Mouse (Mus musculus): ENCODE data around the gene Pphln1.

The Pphln1 gene

GRCm38 (mm10) chr15:93433811-93434210 lies 35.7 kb downstream of the Pphln1 start:
- no peak for DNase-seq (ENCODE audit: low spot score in 2 of 2)

GRCm38 (mm10) chr15:93435998-93436397 lies 37.8 kb downstream of the Pphln1 start:
- DNase-seq (ENCODE audit: low spot score in 2 of 2) = no peak

GRCm38 (mm10) chr15:93438663-93439062 lies 40.5 kb downstream of the Pphln1 start:
- DNase-seq (ENCODE audit: low spot score in 2 of 2) = peak; percentile 5 to 36

- no peak for DNase-seq (ENCODE audit: low spot score in 2 of 2)
Measured at GRCm38 (mm10) chr15:93442271-93442670, 44.1 kb downstream of the Pphln1 start.

- DNase-seq (ENCODE audit: low spot score in 2 of 2) = no peak
Measured at GRCm38 (mm10) chr15:93443676-93444075, 45.5 kb downstream of the Pphln1 start.

GRCm38 (mm10) chr15:93448862-93449261 lies 50.7 kb downstream of the Pphln1 start:
- no peak for DNase-seq (ENCODE audit: low spot score in 2 of 2)

GRCm38 (mm10) chr15:93453296-93453695 lies 55.1 kb downstream of the Pphln1 start:
- no peak for DNase-seq (ENCODE audit: low spot score in 2 of 2)

GRCm38 (mm10) chr15:93456005-93456404 lies 57.9 kb downstream of the Pphln1 start:
- DNase-seq (ENCODE audit: low spot score in 2 of 2) = no peak

GRCm38 (mm10) chr15:93459422-93459821 lies 61.3 kb downstream of the Pphln1 start:
- DNase-seq (ENCODE audit: low spot score in 2 of 2) = no peak

- no peak for DNase-seq (ENCODE audit: low spot score in 2 of 2)
Measured at GRCm38 (mm10) chr15:93461066-93461465, 62.9 kb downstream of the Pphln1 start.

GRCm38 (mm10) chr15:93471651-93472050 lies 73.5 kb downstream of the Pphln1 start:
- DNase-seq (ENCODE audit: low spot score in 2 of 2) = no peak

- no peak for DNase-seq (ENCODE audit: low spot score in 2 of 2)
Measured at GRCm38 (mm10) chr15:93472089-93472488, 73.9 kb downstream of the Pphln1 start.

GRCm38 (mm10) chr15:93474277-93474676 lies 76.1 kb downstream of the Pphln1 start:
- DNase-seq (ENCODE audit: low spot score in 2 of 2) = no peak

GRCm38 (mm10) chr15:93475688-93476087 lies 77.5 kb downstream of the Pphln1 start:
- DNase-seq (ENCODE audit: low spot score in 2 of 2) = no peak

- DNase-seq (ENCODE audit: low spot score in 2 of 2) = no peak
Measured at GRCm38 (mm10) chr15:93477729-93478128, 79.6 kb downstream of the Pphln1 start.

GRCm38 (mm10) chr15:93478676-93479075 lies 80.5 kb downstream of the Pphln1 start:
- DNase-seq (ENCODE audit: low spot score in 2 of 2) = no peak

- no peak for DNase-seq (ENCODE audit: low spot score in 2 of 2)
Measured at GRCm38 (mm10) chr15:93479445-93479844, 81.3 kb downstream of the Pphln1 start.

- no peak for DNase-seq (ENCODE audit: low spot score in 2 of 2)
Measured at GRCm38 (mm10) chr15:93481112-93481511, 83.0 kb downstream of the Pphln1 start.

GRCm38 (mm10) chr15:93484261-93484710 lies 86.1 kb downstream of the Pphln1 start:
- DNase-seq (ENCODE audit: low spot score in 2 of 2) = no peak

- DNase-seq (ENCODE audit: low spot score in 2 of 2) = no peak
Measured at GRCm38 (mm10) chr15:93485252-93485651, 87.1 kb downstream of the Pphln1 start.

- no peak for DNase-seq (ENCODE audit: low spot score in 2 of 2)
Measured at GRCm38 (mm10) chr15:93486066-93486465, 87.9 kb downstream of the Pphln1 start.

- DNase-seq (ENCODE audit: low spot score in 2 of 2) = no peak
Measured at GRCm38 (mm10) chr15:93489597-93489996, 91.4 kb downstream of the Pphln1 start.

- DNase-seq (ENCODE audit: low spot score in 2 of 2) = no peak
Measured at GRCm38 (mm10) chr15:93494700-93495099, 96.5 kb downstream of the Pphln1 start.

- no peak for DNase-seq (ENCODE audit: low spot score in 2 of 2)
Measured at GRCm38 (mm10) chr15:93499866-93500265, 101.7 kb downstream of the Pphln1 start.

Data from urinary bladder, adult 18-20 months (tissue).